Mouse (Mus musculus): ENCODE measurements around the gene Sarm1.

The Sarm1 gene

DNA sequence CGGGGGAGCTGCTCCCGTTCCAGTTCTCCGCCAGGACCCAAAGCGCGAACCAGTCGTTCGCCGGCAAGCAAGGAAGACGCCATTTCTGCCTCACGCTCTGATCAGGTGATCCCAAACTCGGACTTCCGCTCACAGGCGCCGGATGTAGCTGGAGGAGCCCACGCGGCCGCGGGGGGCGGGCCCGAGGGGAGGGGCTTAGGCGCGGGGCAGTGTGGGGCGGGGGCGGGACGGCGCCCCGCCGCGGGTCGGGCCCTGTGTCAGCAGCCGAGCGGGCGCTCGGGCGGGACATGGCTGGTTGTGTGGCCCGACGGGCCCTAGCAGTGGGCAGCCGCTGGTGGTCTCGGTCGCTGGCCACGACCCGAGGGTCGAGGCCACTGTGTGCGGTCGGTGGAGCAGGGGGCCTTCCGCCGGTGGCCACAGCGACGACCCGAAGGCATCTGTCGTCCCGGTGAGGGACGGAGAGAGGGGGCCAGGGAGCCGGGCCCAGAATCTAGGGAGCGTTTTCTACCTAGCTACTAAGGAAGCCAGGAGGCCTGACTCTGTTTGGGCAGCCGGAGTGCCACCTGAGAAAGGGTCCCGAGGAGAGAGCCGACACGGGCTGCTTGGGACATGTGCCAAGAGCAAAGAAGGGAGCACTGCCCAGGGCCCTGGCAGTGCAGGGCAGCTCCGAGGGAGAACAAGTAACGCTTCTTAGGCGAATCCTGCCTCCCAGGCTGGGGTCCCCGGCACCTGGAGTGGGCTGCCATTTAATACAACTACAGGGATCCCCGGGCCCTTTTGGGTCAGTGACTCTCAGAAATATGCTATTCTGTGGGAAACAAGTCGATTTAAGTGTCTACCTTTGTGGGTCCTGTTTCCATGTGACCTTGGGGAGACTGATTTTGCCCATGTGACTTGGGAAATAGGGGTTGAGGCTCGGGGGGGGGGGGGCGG is 14.7 kb upstream of the Sarm1 start, which contains the start of the genes Tmem199 and Poldip2:
Gene Tmem199, minus strand, starts transcription at position 148 of the 933 bp plus-strand sequence.
Gene Poldip2, plus strand, starts transcription at position 169 of the 933 bp plus-strand sequence.
- DNase-seq = peak; percentile 92 to 97

- no peak for DNase-seq
Observed at GRCm38 (mm10) chr11:78509148-78509547, 11.6 kb upstream of the Sarm1 start.

DNA sequence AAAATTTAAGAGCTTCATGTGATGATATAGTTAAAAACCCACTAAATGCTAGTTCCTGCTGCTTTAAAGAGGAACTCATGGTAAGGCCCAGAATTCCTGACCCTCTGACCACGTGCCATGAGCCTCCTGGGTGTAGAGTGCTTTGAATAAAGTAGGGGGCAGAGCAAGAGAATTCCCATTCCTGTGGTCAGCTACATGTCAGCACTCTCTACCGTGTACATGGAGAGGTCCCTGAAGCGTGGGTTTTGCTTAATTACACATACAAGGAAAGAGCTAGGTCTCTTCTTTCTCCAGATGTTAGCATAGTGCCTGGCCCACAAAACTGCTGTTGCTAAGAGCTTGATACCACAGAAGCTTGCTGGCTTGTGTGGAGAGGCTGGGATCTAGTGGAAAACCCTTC is 7.9 kb upstream of the Sarm1 start:
- no peak for DNase-seq

DNA sequence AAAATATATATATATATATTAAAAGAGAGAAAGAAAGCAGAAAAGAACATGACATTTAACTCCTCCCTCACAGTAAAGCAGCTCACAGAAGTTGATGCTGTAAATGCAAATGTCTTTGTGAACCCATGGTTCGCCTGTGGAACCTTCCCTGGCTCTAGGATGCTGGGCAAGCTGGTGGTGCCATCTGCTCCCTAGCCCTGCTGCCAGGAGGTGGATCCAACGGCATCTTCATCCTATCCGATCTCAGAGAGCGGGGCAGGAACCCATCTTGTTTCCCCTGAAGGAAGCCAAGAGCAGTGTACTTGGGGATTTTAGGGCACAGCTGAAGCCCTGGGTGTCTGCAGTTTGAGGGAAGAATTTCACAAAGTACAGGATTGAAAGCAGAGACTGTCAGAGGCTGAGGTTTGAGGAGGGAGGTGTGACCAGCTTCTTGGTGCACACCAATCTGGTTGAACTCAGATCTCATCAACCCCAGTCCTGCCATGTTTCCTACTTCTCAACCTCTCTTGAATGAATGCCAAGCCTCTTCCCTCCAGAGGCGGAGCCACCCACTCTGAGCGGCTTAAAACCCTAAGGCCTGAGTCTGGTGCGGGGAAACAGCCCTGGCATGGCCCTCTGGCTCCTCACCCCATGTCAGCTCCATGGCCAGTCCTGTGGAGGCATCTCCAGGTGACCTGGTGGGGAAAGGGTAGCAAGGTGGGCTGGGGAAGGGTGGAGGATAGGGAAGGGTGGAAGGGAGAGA is 5.5 kb upstream of the Sarm1 start, which contains the start of gene Sebox:
Gene Sebox, plus strand, starts transcription at position 539 of the 742 bp plus-strand sequence.
- no peak for DNase-seq

GRCm38 (mm10) chr11:78501529-78501928 is 4.0 kb upstream of the Sarm1 start:
- no peak for DNase-seq

- no peak for DNase-seq
Observed at GRCm38 (mm10) chr11:78500623-78501202, 3.2 kb upstream of the Sarm1 start.

- DNase-seq = no peak
Observed at GRCm38 (mm10) chr11:78499543-78499942, 2.0 kb upstream of the Sarm1 start.

GRCm38 (mm10) chr11:78499004-78499403 is 1.4 kb upstream of the Sarm1 start, which contains the start of gene Vtn:
Gene Vtn (plus strand): TSS chr11:78499091.
- DNase-seq = no peak

GRCm38 (mm10) chr11:78497071-78497541 is 448 bp downstream of the Sarm1 start:
- peak in 1 of 2 experiments; percentile 13 for DNase-seq

GRCm38 (mm10) chr11:78495904-78496303 is 1.6 kb downstream of the Sarm1 start:
- peak in 1 of 2 experiments; percentile 51 for DNase-seq

DNA sequence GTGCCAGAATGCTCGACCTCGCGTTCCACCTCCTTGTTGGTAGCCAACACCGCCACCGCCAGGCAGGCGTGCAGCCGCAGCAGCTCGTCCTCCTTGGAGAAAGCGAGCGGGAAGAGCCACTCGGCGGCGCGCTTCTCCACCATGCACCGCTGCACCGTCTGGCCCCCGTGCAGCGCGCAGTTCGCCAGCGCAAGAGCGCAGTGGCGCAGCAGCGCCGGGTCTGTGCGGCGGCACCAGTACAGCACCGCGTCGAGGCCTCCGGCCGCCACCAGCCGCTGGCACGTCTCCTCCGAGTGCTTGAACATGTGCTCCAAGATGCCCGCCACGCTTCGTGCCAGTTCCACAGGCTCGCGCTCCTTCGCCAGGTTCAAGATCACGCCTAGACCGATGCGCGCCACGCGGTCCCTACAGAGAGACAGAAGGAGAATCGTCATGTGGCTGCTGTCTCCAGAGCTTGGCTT is 6.7 kb downstream of the Sarm1 start:
- DNase-seq = peak; percentile 8 to 47

- DNase-seq = peak; percentile 70 to 80
Observed at GRCm38 (mm10) chr11:78488168-78488567, 9.4 kb downstream of the Sarm1 start.

DNA sequence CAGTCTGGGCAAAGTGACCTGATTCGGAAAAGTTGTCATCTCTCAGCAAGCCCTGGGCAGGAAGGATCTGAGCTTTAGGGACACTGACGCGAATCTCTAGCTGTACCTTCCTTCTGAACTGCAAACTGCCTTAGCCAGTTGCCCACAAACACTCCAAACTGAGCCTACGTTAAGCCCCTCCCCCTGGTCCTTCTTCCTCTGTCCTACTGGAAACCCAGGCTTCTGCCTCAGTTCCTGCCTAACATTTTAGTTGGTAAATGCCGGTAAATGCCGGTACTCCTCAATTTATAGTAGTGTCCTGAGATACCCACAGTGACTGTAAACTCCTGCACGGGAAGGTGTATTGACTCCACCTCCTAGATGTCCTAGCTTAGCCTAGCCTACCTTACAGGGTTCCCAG is 13.9 kb downstream of the Sarm1 start:
- no peak for DNase-seq

DNA sequence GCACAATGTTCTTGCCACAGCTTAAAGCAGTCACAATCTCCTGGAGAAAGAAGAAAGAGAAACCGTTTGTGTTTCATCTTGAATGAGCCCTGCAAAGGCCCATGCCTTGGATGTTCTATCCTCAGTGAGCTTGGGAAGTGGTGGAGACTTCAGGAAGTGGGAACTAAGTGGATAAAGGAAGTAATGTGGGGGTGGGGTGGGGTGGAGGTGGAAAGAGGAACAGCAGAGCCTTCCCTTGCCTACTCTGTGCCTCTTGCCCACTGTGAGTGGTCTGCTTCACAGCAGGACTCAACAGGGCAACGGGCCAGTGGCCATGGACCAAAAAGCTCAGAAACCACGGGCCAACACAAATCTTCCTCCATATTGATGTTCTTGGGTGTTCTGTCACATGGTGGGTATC is 22.3 kb downstream of the Sarm1 start:
- no peak for DNase-seq

DNA sequence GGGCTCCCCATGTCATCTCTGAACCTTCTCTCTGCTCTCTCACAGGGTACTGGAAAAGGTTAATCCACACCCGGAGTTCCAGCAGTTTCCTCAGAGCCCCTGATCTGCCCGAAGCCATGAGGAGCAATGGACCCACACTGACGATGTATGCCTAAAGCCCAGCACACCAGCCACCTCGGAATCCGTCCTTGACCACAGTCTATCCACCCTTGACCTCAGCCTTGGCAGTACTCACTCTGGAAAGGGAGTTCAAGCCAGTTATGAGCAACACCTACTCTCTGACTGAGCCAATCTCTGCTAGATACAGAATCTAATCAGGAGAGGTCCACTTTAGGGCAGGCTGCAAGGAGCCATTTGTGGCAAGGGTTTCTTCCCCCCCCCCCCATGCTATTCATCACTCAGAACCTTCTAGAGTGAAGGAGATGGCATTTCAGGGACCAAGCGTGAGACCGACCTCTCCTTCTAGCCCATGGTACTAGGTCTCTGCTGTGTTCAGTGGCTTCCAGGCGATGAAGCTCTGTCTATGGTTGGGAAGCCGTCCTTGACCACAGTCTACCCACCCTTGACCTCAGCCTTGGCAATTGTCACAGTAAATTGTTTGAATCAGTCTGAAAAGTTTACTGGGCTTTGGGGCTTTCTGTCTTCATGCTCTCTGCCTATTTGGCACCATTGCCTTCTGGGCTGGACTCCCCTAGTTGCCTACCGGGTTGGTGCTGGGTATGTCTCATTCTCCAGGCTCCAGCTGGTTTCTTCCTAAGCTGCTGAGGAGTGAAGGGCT is 26.0 kb downstream of the Sarm1 start:
- no peak for DNase-seq

- DNase-seq = no peak
Observed at GRCm38 (mm10) chr11:78467932-78468331, 29.6 kb downstream of the Sarm1 start.

- no peak for DNase-seq
Observed at GRCm38 (mm10) chr11:78467515-78467914, 30.0 kb downstream of the Sarm1 start.

GRCm38 (mm10) chr11:78466242-78466912 is 31.2 kb downstream of the Sarm1 start:
- DNase-seq = peak in 1 of 2 experiments; percentile 3

- DNase-seq = peak; percentile 91 to 93
Observed at GRCm38 (mm10) chr11:78465568-78466180, 31.9 kb downstream of the Sarm1 start, which contains the start of gene Slc46a1. Gene Slc46a1 (plus strand): TSS chr11:78465697.

GRCm38 (mm10) chr11:78465116-78465515 is 32.4 kb downstream of the Sarm1 start:
- no peak for DNase-seq
